Mouse (Mus musculus): ENCODE measurements around the gene Ascl2. TPM values are rescaled to one million over a fixed set of nuclear protein-coding genes. Genes with fewer than 3 reads are reported as not detected.

Gene Ascl2
- total and polyA plus RNA-seq, 2 experiments from 2014 or later = 0.69 to 2.9 TPM

- Histone ChIP-seq H3K4me2 (ENCODE audit: low read depth, low read length) (no peak overlapping the region), H3K36me3 (ENCODE audit: insufficient read depth, low read length) (no peaks in the 10 kb centered on the region), H3K4me1 (ENCODE audit: insufficient read depth, low read length) (no peaks in the 10 kb centered on the region), H3K9me3 (ENCODE audit: low read length) (no peaks in the 10 kb centered on the region), H3K27me3 (ENCODE audit: insufficient read depth, low read length) (no peaks in the 10 kb centered on the region), H3K27ac (no peak overlapping the region), H3K4me3 (ENCODE audit: low read length) (no peak overlapping the region), H3K9ac (replicated peaks; ENCODE audit: low read length) (no peak overlapping the region)
- ATAC-seq (no peak), DNase-seq (ENCODE audit: low spot score) (no peak)
- no peak for TF ChIP-seq CTCF (IDR thresholded peaks at IDR 0.05; ENCODE audit: low read depth)
- 81% methylated on average over 5 of the region's 5 CpGs for WGBS
These were observed 51.4 kb downstream of the Ascl2 start for GRCm38 (mm10) chr7:142917659-142918058.

Other genes starting within 250 kb of the Ascl2 start
- not detected in 2 replicates for gene Ins2, start 225.9 kb downstream of the Ascl2 start, total RNA-seq (2014; rRNA removed)
- 1.4 and 2.7 TPM in 2 replicates for gene Ins2, start 225.9 kb downstream of the Ascl2 start, polyA plus RNA-seq (2015; fragmentation: Nextera tagmentation; extraction: Ambion mirVana)
- gene Th, start 38.1 kb downstream of the Ascl2 start, total RNA-seq (2014; rRNA removed) = 12.0 and 13.9 TPM in 2 replicates
- gene Th, start 38.1 kb downstream of the Ascl2 start, polyA plus RNA-seq (2015; fragmentation: Nextera tagmentation; extraction: Ambion mirVana) = 11.8 and 13.3 TPM in 2 replicates
- gene Tspan32, start 35.8 kb upstream of the Ascl2 start, total RNA-seq (2014; rRNA removed) = 0.16 and 0.29 TPM in 2 replicates
- 0.40 and 0.71 TPM in 2 replicates for gene Tspan32, start 35.8 kb upstream of the Ascl2 start, polyA plus RNA-seq (2015; fragmentation: Nextera tagmentation; extraction: Ambion mirVana)
- 758 and 776 TPM in 2 replicates for gene Cd81, start 83.5 kb upstream of the Ascl2 start, total RNA-seq (2014; rRNA removed)
- 708 and 751 TPM in 2 replicates for gene Cd81, start 83.5 kb upstream of the Ascl2 start, polyA plus RNA-seq (2015; fragmentation: Nextera tagmentation; extraction: Ambion mirVana)
- gene Tssc4, start 100.0 kb upstream of the Ascl2 start, total RNA-seq (2014; rRNA removed) = 106 and 118 TPM in 2 replicates
- gene Tssc4, start 100.0 kb upstream of the Ascl2 start, polyA plus RNA-seq (2015; fragmentation: Nextera tagmentation; extraction: Ambion mirVana) = 101 and 102 TPM in 2 replicates
- 2.1 and 3.0 TPM in 2 replicates for gene Trpm5, start 125.4 kb upstream of the Ascl2 start, total RNA-seq (2014; rRNA removed)
- gene Trpm5, start 125.4 kb upstream of the Ascl2 start, polyA plus RNA-seq (2015; fragmentation: Nextera tagmentation; extraction: Ambion mirVana) = 2.0 and 2.6 TPM in 2 replicates
- 1.2 and 1.9 TPM in 2 replicates for gene Kcnq1, start 137.1 kb upstream of the Ascl2 start, total RNA-seq (2014; rRNA removed)
- 1.1 and 1.4 TPM in 2 replicates for gene Kcnq1, start 137.1 kb upstream of the Ascl2 start, polyA plus RNA-seq (2015; fragmentation: Nextera tagmentation; extraction: Ambion mirVana)